Mouse (Mus musculus): ENCODE data around the gene Pex11a. TPM values are rescaled to one million over a fixed set of nuclear protein-coding genes. Genes with fewer than 3 reads are reported as not detected.
"Not testable (repeated sequence)": the region's sequence is repeated elsewhere in the genome, so short reads cannot be mapped to it uniquely, and the experiment has no call there.

Pex11a gene
- 11.1 and 13.3 TPM in 2 replicates for polyA plus RNA-seq (2012; rRNA removed)

GRCm38 (mm10) chr7:79742659-79743536 lies at the start of gene Pex11a, which contains the start of gene Wdr93:
TSS of gene Pex11a (minus strand) at chr7:79743131.
TSS of gene Wdr93 (plus strand) at chr7:79743163.
- DNase-seq (ENCODE audit: low read depth), result peak; percentile 94
- TF ChIP-seq POLR2A (IDR thresholded peaks at IDR 0.05; ENCODE audit: borderline replicate concordance, extremely low read depth, insufficient read depth, insufficient read length, poor library complexity, severe bottlenecking) (peak; percentile 12; the same call in 1 of the 2 replicates), CTCF (IDR thresholded peaks at IDR 0.05; ENCODE audit: borderline replicate concordance, extremely low read depth, insufficient read depth, insufficient read length) (no peak)

- not testable (repeated sequence) for DNase-seq (ENCODE audit: low read depth)
Observed at GRCm38 (mm10) chr7:79789812-79790211, 46.9 kb upstream of the Pex11a start.

- peak; percentile 72 for DNase-seq (ENCODE audit: low read depth)
- no peak for TF ChIP-seq POLR2A (IDR thresholded peaks at IDR 0.05; ENCODE audit: borderline replicate concordance, extremely low read depth, insufficient read depth, insufficient read length, poor library complexity, severe bottlenecking)
- peak; percentile 69; the same call in 1 of the 2 replicates for TF ChIP-seq CTCF (IDR thresholded peaks at IDR 0.05; ENCODE audit: borderline replicate concordance, extremely low read depth, insufficient read depth, insufficient read length)
Observed at GRCm38 (mm10) chr7:79786295-79786694, 43.4 kb upstream of the Pex11a start.

GRCm38 (mm10) chr7:79782516-79782855 lies 39.6 kb upstream of the Pex11a start:
- TF ChIP-seq POLR2A (IDR thresholded peaks at IDR 0.05; ENCODE audit: borderline replicate concordance, extremely low read depth, insufficient read depth, insufficient read length, poor library complexity, severe bottlenecking) (no peak), CTCF (IDR thresholded peaks at IDR 0.05; ENCODE audit: borderline replicate concordance, extremely low read depth, insufficient read depth, insufficient read length) (no peak)
- no peak for DNase-seq (ENCODE audit: low read depth)

GRCm38 (mm10) chr7:79781826-79782515 lies 39.0 kb upstream of the Pex11a start:
- no peak for DNase-seq (ENCODE audit: low read depth)
- TF ChIP-seq CTCF (IDR thresholded peaks at IDR 0.05; ENCODE audit: borderline replicate concordance, extremely low read depth, insufficient read depth, insufficient read length) (no peak), POLR2A (IDR thresholded peaks at IDR 0.05; ENCODE audit: borderline replicate concordance, extremely low read depth, insufficient read depth, insufficient read length, poor library complexity, severe bottlenecking) (no peak)

GRCm38 (mm10) chr7:79780647-79781626 lies 38.0 kb upstream of the Pex11a start:
- TF ChIP-seq CTCF (IDR thresholded peaks at IDR 0.05; ENCODE audit: borderline replicate concordance, extremely low read depth, insufficient read depth, insufficient read length) (peak; percentile 94), POLR2A (IDR thresholded peaks at IDR 0.05; ENCODE audit: borderline replicate concordance, extremely low read depth, insufficient read depth, insufficient read length, poor library complexity, severe bottlenecking) (no peak)
- peak; percentile 76 for DNase-seq (ENCODE audit: low read depth)

GRCm38 (mm10) chr7:79771561-79772512 lies 28.9 kb upstream of the Pex11a start:
- TF ChIP-seq CTCF (IDR thresholded peaks at IDR 0.05; ENCODE audit: borderline replicate concordance, extremely low read depth, insufficient read depth, insufficient read length) (no peak), POLR2A (IDR thresholded peaks at IDR 0.05; ENCODE audit: borderline replicate concordance, extremely low read depth, insufficient read depth, insufficient read length, poor library complexity, severe bottlenecking) (no peak)
- no peak for DNase-seq (ENCODE audit: low read depth)

- no peak for DNase-seq (ENCODE audit: low read depth)
- TF ChIP-seq CTCF (IDR thresholded peaks at IDR 0.05; ENCODE audit: borderline replicate concordance, extremely low read depth, insufficient read depth, insufficient read length) (no peak), POLR2A (IDR thresholded peaks at IDR 0.05; ENCODE audit: borderline replicate concordance, extremely low read depth, insufficient read depth, insufficient read length, poor library complexity, severe bottlenecking) (no peak)
Observed at GRCm38 (mm10) chr7:79769664-79770063, 26.7 kb upstream of the Pex11a start.

- TF ChIP-seq POLR2A (IDR thresholded peaks at IDR 0.05; ENCODE audit: borderline replicate concordance, extremely low read depth, insufficient read depth, insufficient read length, poor library complexity, severe bottlenecking) (no peak), CTCF (IDR thresholded peaks at IDR 0.05; ENCODE audit: borderline replicate concordance, extremely low read depth, insufficient read depth, insufficient read length) (no peak)
- DNase-seq (ENCODE audit: low read depth), result no peak
Observed at GRCm38 (mm10) chr7:79765991-79766390, 23.1 kb upstream of the Pex11a start.

- no peak for DNase-seq (ENCODE audit: low read depth)
- TF ChIP-seq POLR2A (IDR thresholded peaks at IDR 0.05; ENCODE audit: borderline replicate concordance, extremely low read depth, insufficient read depth, insufficient read length, poor library complexity, severe bottlenecking), result no peak
- TF ChIP-seq CTCF (IDR thresholded peaks at IDR 0.05; ENCODE audit: borderline replicate concordance, extremely low read depth, insufficient read depth, insufficient read length), result no peak
Observed at GRCm38 (mm10) chr7:79762106-79762505, 19.2 kb upstream of the Pex11a start.

Measured in brain, embryonic 14.5 days (tissue).